Comparison of ENCODE assay signal across 10 mouse cellular contexts in the genomic region with DNA sequence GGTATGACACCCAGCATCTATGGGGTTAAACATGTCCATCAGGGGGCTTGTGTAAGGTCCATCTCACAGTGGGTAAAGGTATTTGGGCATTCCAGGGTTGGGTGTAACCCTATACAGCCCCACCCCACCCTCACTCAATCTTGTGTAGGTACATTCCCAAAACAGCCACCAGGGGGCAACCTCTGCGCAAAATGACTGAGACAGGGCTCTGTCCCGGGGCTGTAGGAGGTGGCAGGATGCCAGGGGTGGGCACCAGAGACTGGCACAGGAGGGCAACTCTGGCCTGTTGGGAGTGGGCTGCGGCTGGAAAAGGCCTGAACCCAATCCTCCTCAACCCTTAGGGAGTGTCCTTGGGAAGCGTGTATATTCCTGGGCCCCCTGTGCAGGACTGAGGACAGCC. TPM values are rescaled to one million over a fixed set of nuclear protein-coding genes. Genes with fewer than 3 reads are reported as not detected.
DNase-seq lines count a peak whose midpoint lies in the region; ATAC-seq and TF ChIP-seq lines count a peak whose summit lies in the region.
"Had no signal": no experiment of that assay in that cellular context is flagged by ENCODE, and none has a peak within 500 bp of the region (broad histone marks: within the 10 kb centered on the region; RNA-seq: fewer than 3 reads in every experiment).

No protein-coding gene starts in this region.

- H3K27me3 ChIP-seq in neural tube, embryonic 15.5 days (replicated peaks) = peaks cover 34% of the 10 kb centered on the region
- peaks cover 24% of the 10 kb centered on the region for H3K27me3 ChIP-seq in embryonic facial prominence, embryonic 14.5 days (replicated peaks; ENCODE audit: control insufficient read depth, insufficient read depth, low read length)
- H3K27me3 ChIP-seq in hindbrain, embryonic 15.5 days = peaks cover 14% of the 10 kb centered on the region; the same call in 1 of the 2 replicates
- H3K27me3 ChIP-seq in limb, embryonic 14.5 days (ENCODE audit: control insufficient read depth, insufficient read depth, low read length) = peaks cover 14% of the 10 kb centered on the region
- peaks cover 7% of the 10 kb centered on the region; the same call in 1 of the 2 replicates for H3K27me3 ChIP-seq in midbrain, postnatal 0 days (ENCODE audit: insufficient read depth, low read length)

- H3K4me2 ChIP-seq in neural tube, embryonic 15.5 days = no peak overlapping the region
- H3K4me2 ChIP-seq in embryonic facial prominence, embryonic 14.5 days (ENCODE audit: low read depth, low read length) = no peak overlapping the region
- H3K4me2 ChIP-seq in hindbrain, embryonic 15.5 days = no peak overlapping the region
- H3K4me2 ChIP-seq in limb, embryonic 14.5 days (replicated peaks; ENCODE audit: low read depth, low read length, severe bottlenecking) = no peak overlapping the region
- no peak overlapping the region for H3K4me2 ChIP-seq in midbrain, postnatal 0 days (ENCODE audit: low read depth, low read length, poor library complexity, severe bottlenecking)
- H3K4me2 ChIP-seq: embryonic facial prominence, embryonic 15.5 days had no signal

- no peak overlapping the region for H3K9ac ChIP-seq in neural tube, embryonic 15.5 days (replicated peaks)
- no peak overlapping the region for H3K9ac ChIP-seq in embryonic facial prominence, embryonic 14.5 days (ENCODE audit: low read depth, low read length)
- H3K9ac ChIP-seq in hindbrain, embryonic 15.5 days = no peak overlapping the region
- H3K9ac ChIP-seq in limb, embryonic 14.5 days (ENCODE audit: low read depth, low read length, severe bottlenecking) = no peak overlapping the region
- H3K9ac ChIP-seq in midbrain, postnatal 0 days (replicated peaks; ENCODE audit: low read length, poor library complexity, severe bottlenecking) = no peak overlapping the region
- H3K9ac ChIP-seq: embryonic facial prominence, embryonic 15.5 days had no signal

- no peaks in the 10 kb centered on the region for H3K36me3 ChIP-seq in neural tube, embryonic 15.5 days
- H3K36me3 ChIP-seq in embryonic facial prominence, embryonic 14.5 days (ENCODE audit: control insufficient read depth, insufficient read depth, low read length) = no peaks in the 10 kb centered on the region
- no peaks in the 10 kb centered on the region for H3K36me3 ChIP-seq in hindbrain, embryonic 15.5 days
- H3K36me3 ChIP-seq in limb, embryonic 14.5 days (ENCODE audit: control insufficient read depth, insufficient read depth, low read length) = no peaks in the 10 kb centered on the region
- H3K36me3 ChIP-seq in midbrain, postnatal 0 days (ENCODE audit: insufficient read depth, low read length) = no peaks in the 10 kb centered on the region
- H3K36me3 ChIP-seq: embryonic facial prominence, embryonic 15.5 days had no signal

- no peak overlapping the region for H3K27ac ChIP-seq in neural tube, embryonic 15.5 days (replicated peaks)
- no peak overlapping the region for H3K27ac ChIP-seq in embryonic facial prominence, embryonic 14.5 days (replicated peaks; ENCODE audit: low read depth, low read length)
- no peak overlapping the region for H3K27ac ChIP-seq in hindbrain, embryonic 15.5 days (replicated peaks)
- no peak overlapping the region for H3K27ac ChIP-seq in limb, embryonic 14.5 days (replicated peaks; ENCODE audit: low read depth, low read length)
- no peak overlapping the region for H3K27ac ChIP-seq in midbrain, postnatal 0 days (ENCODE audit: low read depth, low read length)
- H3K27ac ChIP-seq: embryonic facial prominence, embryonic 15.5 days had no signal

- H3K4me3 ChIP-seq in neural tube, embryonic 15.5 days (replicated peaks) = no peak overlapping the region
- no peak overlapping the region for H3K4me3 ChIP-seq in embryonic facial prominence, embryonic 14.5 days (ENCODE audit: low read depth, low read length)
- no peak overlapping the region for H3K4me3 ChIP-seq in hindbrain, embryonic 15.5 days
- H3K4me3 ChIP-seq in limb, embryonic 14.5 days (replicated peaks; ENCODE audit: low read length) = no peak overlapping the region
- H3K4me3 ChIP-seq in midbrain, postnatal 0 days (ENCODE audit: low read depth, low read length) = no peak overlapping the region
- H3K4me3 ChIP-seq: embryonic facial prominence, embryonic 15.5 days; megakaryocyte, embryonic 14.5 days had no signal

- peak; percentile 79 for TF ChIP-seq CTCF in midbrain, postnatal 0 days (IDR thresholded peaks at IDR 0.05)

- peak; percentile 82 for DNase-seq in neural tube, embryonic 10.5 days (ENCODE audit: extremely low spot score, low spot score)
- DNase-seq in adrenal gland, postnatal 25 days = peak; percentile 66
- DNase-seq in embryonic facial prominence, embryonic 14.5 days (ENCODE audit: low spot score) = peak; percentile 46
- peak; percentile 39 for DNase-seq in limb, embryonic 14.5 days (ENCODE audit: low spot score)
- peak; percentile 45 for DNase-seq in midbrain, postnatal 0 days (ENCODE audit: low spot score)
- DNase-seq in testis, postnatal 10 days (ENCODE audit: low spot score) = peak; percentile 88

- no peak for ATAC-seq in neural tube, embryonic 15.5 days (ENCODE audit: low FRiP score)
- ATAC-seq in embryonic facial prominence, embryonic 14.5 days (ENCODE audit: low read depth) = peak; percentile 42
- 0 out of 2 replicates have a peak, but pooled peaks have one; percentile 1 for ATAC-seq in hindbrain, embryonic 15.5 days (ENCODE audit: low FRiP score, low read depth)
- peak; percentile 40; the same call in 1 of the 2 replicates for ATAC-seq in limb, embryonic 14.5 days (ENCODE audit: low FRiP score, low read depth)
- no peak for ATAC-seq in midbrain, postnatal 0 days (ENCODE audit: low FRiP score)

- TF ChIP-seq POLR2A in limb, embryonic 14.5 days (IDR thresholded peaks at IDR 0.05; ENCODE audit: borderline replicate concordance, extremely low read depth, insufficient read depth, insufficient read length) = no peak

- H3K9me3 ChIP-seq in neural tube, embryonic 15.5 days (replicated peaks) = no peaks in the 10 kb centered on the region
- H3K9me3 ChIP-seq in embryonic facial prominence, embryonic 14.5 days (ENCODE audit: control insufficient read depth, low read length) = no peaks in the 10 kb centered on the region
- H3K9me3 ChIP-seq in hindbrain, embryonic 15.5 days = no peaks in the 10 kb centered on the region
- no peaks in the 10 kb centered on the region for H3K9me3 ChIP-seq in limb, embryonic 14.5 days (ENCODE audit: control insufficient read depth, low read length)
- no peaks in the 10 kb centered on the region for H3K9me3 ChIP-seq in midbrain, postnatal 0 days (ENCODE audit: low read length)
- H3K9me3 ChIP-seq: embryonic facial prominence, embryonic 15.5 days; megakaryocyte, embryonic 14.5 days had no signal

- peaks cover 31% of the 10 kb centered on the region for H3K4me1 ChIP-seq in neural tube, embryonic 15.5 days
- peaks cover 33% of the 10 kb centered on the region for H3K4me1 ChIP-seq in embryonic facial prominence, embryonic 14.5 days (ENCODE audit: control insufficient read depth, insufficient read depth, low read length)
- peaks cover 22% of the 10 kb centered on the region for H3K4me1 ChIP-seq in hindbrain, embryonic 15.5 days (replicated peaks)
- H3K4me1 ChIP-seq in limb, embryonic 14.5 days (ENCODE audit: control insufficient read depth, insufficient read depth, low read length) = peaks cover 25% of the 10 kb centered on the region
- H3K4me1 ChIP-seq in midbrain, postnatal 0 days (ENCODE audit: insufficient read depth, low read length) = peaks cover 5% of the 10 kb centered on the region; the same call in 1 of the 2 replicates

- 7% methylated on average over 4 of the region's 4 CpGs for WGBS in neural tube, embryonic 15.5 days
- 10% methylated on average over 3 of the region's 4 CpGs for WGBS in embryonic facial prominence, embryonic 14.5 days
- WGBS in hindbrain, embryonic 15.5 days = 9% methylated on average over 4 of the region's 4 CpGs
- 15% methylated on average over 4 of the region's 4 CpGs for WGBS in limb, embryonic 14.5 days
- WGBS in midbrain, postnatal 0 days = 8% methylated on average over 4 of the region's 4 CpGs

RNA-seq across cellular contexts. Expression of a gene that starts 2.0 kb away (rescaled TPM):
- polyA plus RNA-seq in neural tube, embryonic 15.5 days (2015; fragmentation: Nextera tagmentation; extraction: Ambion mirVana) = 4.5 and 5.7 TPM in 2 replicates
- 5.1 and 5.7 TPM in 2 replicates for total RNA-seq in adrenal gland, postnatal 25 days (2021)
- 5.9 and 8.3 TPM in 2 replicates for polyA plus RNA-seq in embryonic facial prominence, embryonic 14.5 days (2014; fragmentation: Nextera tagmentation; extraction: Ambion mirVana)
- 1.8 and 3.3 TPM in 2 replicates for polyA plus RNA-seq in hindbrain, embryonic 15.5 days (2015; fragmentation: Nextera tagmentation; extraction: Ambion mirVana)
- polyA plus RNA-seq in limb, embryonic 14.5 days (2012; rRNA removed) = 2.1 and 2.5 TPM in 2 replicates
- polyA plus RNA-seq in limb, embryonic 14.5 days (2014; fragmentation: Nextera tagmentation; extraction: Ambion mirVana) = 3.3 TPM in 2 replicates
- total RNA-seq in midbrain, postnatal 0 days (2014; rRNA removed) = 5.1 and 6.1 TPM in 2 replicates
- polyA plus RNA-seq in midbrain, postnatal 0 days (2015; fragmentation: Nextera tagmentation; extraction: Ambion mirVana) = 1.6 and 1.9 TPM in 2 replicates

RNA-seq across cellular contexts. Expression of a gene that starts 8.3 kb away (rescaled TPM):
- polyA plus RNA-seq in neural tube, embryonic 15.5 days (2015; fragmentation: Nextera tagmentation; extraction: Ambion mirVana) = 19.6 and 21.1 TPM in 2 replicates
- total RNA-seq in adrenal gland, postnatal 25 days (2021) = 7.7 and 10.0 TPM in 2 replicates
- polyA plus RNA-seq in embryonic facial prominence, embryonic 14.5 days (2014; fragmentation: Nextera tagmentation; extraction: Ambion mirVana) = 6.6 and 7.1 TPM in 2 replicates
- polyA plus RNA-seq in hindbrain, embryonic 15.5 days (2015; fragmentation: Nextera tagmentation; extraction: Ambion mirVana) = 21.6 and 22.7 TPM in 2 replicates
- polyA plus RNA-seq in limb, embryonic 14.5 days (2012; rRNA removed) = 3.7 and 4.8 TPM in 2 replicates
- 5.7 and 6.2 TPM in 2 replicates for polyA plus RNA-seq in limb, embryonic 14.5 days (2014; fragmentation: Nextera tagmentation; extraction: Ambion mirVana)
- 13.6 and 23.1 TPM in 2 replicates for total RNA-seq in midbrain, postnatal 0 days (2014; rRNA removed)
- polyA plus RNA-seq in midbrain, postnatal 0 days (2015; fragmentation: Nextera tagmentation; extraction: Ambion mirVana) = 25.2 and 25.9 TPM in 2 replicates

RNA-seq across cellular contexts. Expression of a gene that starts 28.7 kb away (rescaled TPM):
- polyA plus RNA-seq in neural tube, embryonic 15.5 days (2015; fragmentation: Nextera tagmentation; extraction: Ambion mirVana) = 30.3 and 48.6 TPM in 2 replicates
- total RNA-seq in adrenal gland, postnatal 25 days (2021) = 15.5 and 15.9 TPM in 2 replicates
- polyA plus RNA-seq in embryonic facial prominence, embryonic 14.5 days (2014; fragmentation: Nextera tagmentation; extraction: Ambion mirVana) = 86.2 and 105 TPM in 2 replicates
- 37.3 and 44.6 TPM in 2 replicates for polyA plus RNA-seq in hindbrain, embryonic 15.5 days (2015; fragmentation: Nextera tagmentation; extraction: Ambion mirVana)
- 81.0 and 89.9 TPM in 2 replicates for polyA plus RNA-seq in limb, embryonic 14.5 days (2012; rRNA removed)
- 113 and 126 TPM in 2 replicates for polyA plus RNA-seq in limb, embryonic 14.5 days (2014; fragmentation: Nextera tagmentation; extraction: Ambion mirVana)
- total RNA-seq in midbrain, postnatal 0 days (2014; rRNA removed) = 19.8 and 22.6 TPM in 2 replicates
- 20.8 and 22.0 TPM in 2 replicates for polyA plus RNA-seq in midbrain, postnatal 0 days (2015; fragmentation: Nextera tagmentation; extraction: Ambion mirVana)

RNA-seq across cellular contexts. Expression of a gene that starts 40.0 kb away (rescaled TPM):
- 8.4 and 42.0 TPM in 2 replicates for polyA plus RNA-seq in neural tube, embryonic 15.5 days (2015; fragmentation: Nextera tagmentation; extraction: Ambion mirVana)
- total RNA-seq in adrenal gland, postnatal 25 days (2021) = 6.4 and 6.8 TPM in 2 replicates
- 12.8 and 13.0 TPM in 2 replicates for polyA plus RNA-seq in embryonic facial prominence, embryonic 14.5 days (2014; fragmentation: Nextera tagmentation; extraction: Ambion mirVana)
- polyA plus RNA-seq in hindbrain, embryonic 15.5 days (2015; fragmentation: Nextera tagmentation; extraction: Ambion mirVana) = 6.3 and 9.2 TPM in 2 replicates
- 15.7 and 16.9 TPM in 2 replicates for polyA plus RNA-seq in limb, embryonic 14.5 days (2012; rRNA removed)
- 13.4 and 14.0 TPM in 2 replicates for polyA plus RNA-seq in limb, embryonic 14.5 days (2014; fragmentation: Nextera tagmentation; extraction: Ambion mirVana)
- 12.2 and 12.6 TPM in 2 replicates for total RNA-seq in midbrain, postnatal 0 days (2014; rRNA removed)
- polyA plus RNA-seq in midbrain, postnatal 0 days (2015; fragmentation: Nextera tagmentation; extraction: Ambion mirVana) = 8.8 TPM in 2 replicates

Comparison
In these comparisons a context has a peak if more than half of its experiments do, and no peak if none do; other contexts are left out.
1. ATAC-seq: peak in embryonic facial prominence, embryonic 14.5 days (single experiment), hindbrain, embryonic 15.5 days (single experiment) and limb, embryonic 14.5 days (single experiment); none in neural tube, embryonic 15.5 days (single experiment) and midbrain, postnatal 0 days (single experiment).
2. Peak in every context shown above with its lines, with median percentiles within 50 percentile points of each other: DNase-seq.